10 mouse cellular contexts compared by ENCODE assay signal in the genomic region with DNA sequence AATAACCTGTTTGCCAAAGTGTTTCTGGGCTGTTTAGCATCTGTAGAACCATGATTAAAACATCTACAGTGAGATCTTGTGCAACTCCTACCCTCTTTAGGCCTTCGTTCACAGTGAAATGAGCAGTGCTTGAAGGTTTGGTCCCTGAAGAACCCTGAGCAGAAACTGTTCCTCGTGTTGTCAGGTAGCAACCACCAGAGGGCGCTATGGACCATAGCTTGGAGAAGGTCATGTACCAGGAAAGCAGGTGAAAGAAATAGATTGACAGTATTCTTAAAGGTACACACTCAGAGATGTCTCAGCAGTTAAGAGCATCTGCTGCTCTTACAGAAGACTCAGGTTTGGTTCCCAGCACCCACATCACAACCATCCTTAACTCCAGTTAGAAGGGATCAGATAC. TPM values are rescaled to one million over a fixed set of nuclear protein-coding genes. Genes with fewer than 3 reads are reported as not detected.
DNase-seq lines count a peak whose midpoint lies in the region; TF ChIP-seq lines count a peak whose summit lies in the region.
"Had no signal": no experiment of that assay in that cellular context is flagged by ENCODE, and none has a peak within 500 bp of the region (broad histone marks: within the 10 kb centered on the region; RNA-seq: fewer than 3 reads in every experiment).

No protein-coding gene starts in this region.

- TF ChIP-seq CTCF in thymus, adult 2 months (IDR thresholded peaks at IDR 0.05; ENCODE audit: borderline replicate concordance, control insufficient read depth, extremely low read depth, insufficient read depth, low read length, poor library complexity) = no peak

- H3K9me3 ChIP-seq in heart, embryonic 10.5 days = no peaks in the 10 kb centered on the region
- H3K9me3 ChIP-seq: limb, embryonic 12.5 days; stomach, embryonic 15.5 days had no signal

- H3K27ac ChIP-seq in heart, embryonic 10.5 days = no peak overlapping the region
- H3K27ac ChIP-seq in thymus, adult 2 months (ENCODE audit: control insufficient read depth, insufficient read depth, low read length) = no peak overlapping the region
- H3K27ac ChIP-seq: stomach, embryonic 15.5 days had no signal

- 38% methylated on average over 3 of the region's 3 CpGs for WGBS in heart, embryonic 10.5 days
- WGBS in thymus, adult 2 months = 27% methylated on average over 3 of the region's 3 CpGs

- no peak overlapping the region for H3K4me3 ChIP-seq in heart, embryonic 10.5 days
- H3K4me3 ChIP-seq in thymus, adult 2 months (ENCODE audit: control insufficient read depth, insufficient read depth, low read length) = no peak overlapping the region
- H3K4me3 ChIP-seq: limb, embryonic 12.5 days; stomach, embryonic 15.5 days had no signal

- TF ChIP-seq POLR2A in thymus, adult 2 months (IDR thresholded peaks at IDR 0.05; ENCODE audit: control insufficient read depth, extremely low read depth, insufficient read depth, low read length, poor library complexity) = no peak

- peaks cover 20% of the 10 kb centered on the region; the same call in 1 of the 2 replicates for H3K4me1 ChIP-seq in heart, embryonic 10.5 days
- H3K4me1 ChIP-seq in thymus, adult 2 months (replicated peaks; ENCODE audit: control insufficient read depth, insufficient read depth, low read length) = 0 out of 2 replicates have a peak, but pooled peaks cover 2% of the 10 kb centered on the region

- no peaks in the 10 kb centered on the region for H3K27me3 ChIP-seq in heart, embryonic 10.5 days (ENCODE audit: insufficient read depth, poor library complexity, severe bottlenecking)
- H3K27me3 ChIP-seq in thymus, adult 2 months (ENCODE audit: control insufficient read depth, insufficient read depth, low read length) = no peaks in the 10 kb centered on the region
- H3K27me3 ChIP-seq: limb, embryonic 12.5 days; stomach, embryonic 15.5 days had no signal

- peaks cover 9% of the 10 kb centered on the region; the same call in 1 of the 2 replicates for H3K36me3 ChIP-seq in heart, embryonic 10.5 days
- H3K36me3 ChIP-seq in thymus, adult 2 months (ENCODE audit: control insufficient read depth, insufficient read depth, low read length) = peaks cover 5% of the 10 kb centered on the region
- H3K36me3 ChIP-seq: stomach, embryonic 15.5 days had no signal

- DNase-seq in heart, adult 8-10 months (ENCODE audit: low spot score) = peak; percentile 38
- DNase-seq in heart, embryonic 10.5 days (ENCODE audit: low spot score) = no peak
- peak; percentile 86 for DNase-seq in CD4-positive, CD25-positive, alpha-beta regulatory T cell, adult 2 months (ENCODE audit: low read depth, low spot score)
- peak; percentile 57 for DNase-seq in adrenal gland, adult 2 months
- peak; percentile 53 for DNase-seq in gastrocnemius, postnatal 10 days
- DNase-seq in lung, postnatal 10 days = peak; percentile 37
- DNase-seq in thymus, adult 2 months = peak; percentile 74
- DNase-seq in left cerebral cortex, adult 8-10 months (ENCODE audit: low spot score in 2 of 2) = no peak

RNA-seq across cellular contexts. Expression of gene Sap30l, which starts 13.5 kb away (rescaled TPM):
- 10 to 100 TPM; 50.1 to 53.8 (median 51.2) TPM for total RNA-seq in heart, adult 8-10 months (2022)
- polyA plus RNA-seq in heart, embryonic 10.5 days (2016; fragmentation: Nextera tagmentation; extraction: Ambion mirVana) = 8.8 and 12.2 TPM in 2 replicates
- 10 to 100 TPM; 55.8 to 55.9 TPM for total RNA-seq in adrenal gland, adult 2 months (2021)
- 77.8 and 86.8 TPM in 2 replicates for polyA plus RNA-seq in adrenal gland, adult 2 months (2012; rRNA removed)
- 10 to 100 TPM; 28.2 to 29.8 TPM for total RNA-seq in gastrocnemius, postnatal 10 days (2021)
- polyA plus RNA-seq in thymus, adult 2 months (2012; rRNA removed) = 37.1 and 51.0 TPM in 2 replicates
- total RNA-seq in left cerebral cortex, adult 8-10 months (2022) = 10 to 100 TPM; 46.3 to 50.7 (median 49.6) TPM

RNA-seq across cellular contexts. Expression of gene Hand1, which starts 44.7 kb away (rescaled TPM):
- not detected for total RNA-seq in heart, adult 8-10 months (2022)
- polyA plus RNA-seq in heart, embryonic 10.5 days (2016; fragmentation: Nextera tagmentation; extraction: Ambion mirVana) = 95.3 and 106 TPM in 2 replicates
- total RNA-seq in adrenal gland, adult 2 months (2021) = 10 to 100 TPM in 1 of 2 experiments, 1 to 10 TPM in 1; 7.7 to 18.8 TPM
- polyA plus RNA-seq in adrenal gland, adult 2 months (2012; rRNA removed) = 23.8 and 35.6 TPM in 2 replicates
- total RNA-seq in gastrocnemius, postnatal 10 days (2021) = not detected
- polyA plus RNA-seq in thymus, adult 2 months (2012; rRNA removed) = 0.23 and 0.30 TPM in 2 replicates
- total RNA-seq in left cerebral cortex, adult 8-10 months (2022) = not detected

Comparison
In these comparisons a context has a peak if more than half of its experiments do, and no peak if none do; other contexts are left out.
1. DNase-seq: peak in heart, adult 8-10 months (single experiment), CD4-positive, CD25-positive, alpha-beta regulatory T cell, adult 2 months (single experiment), adrenal gland, adult 2 months (single experiment), gastrocnemius, postnatal 10 days (single experiment), lung, postnatal 10 days (single experiment) and thymus, adult 2 months (single experiment); none in heart, embryonic 10.5 days (single experiment) and left cerebral cortex, adult 8-10 months (0 of 2).
2. RNA of gene Hand1, which starts 44.7 kb away (total RNA-seq): 7.7 to 18.8 TPM in adrenal gland, adult 2 months; not detected in gastrocnemius, postnatal 10 days, not detected in heart, adult 8-10 months and not detected in left cerebral cortex, adult 8-10 months; every median in the first group is over 4 times any median in the second.